Mouse (Mus musculus) limb, embryonic 15.5 days (tissue): ENCODE measurements at regions not wholly inside any gene's neighbourhood (a gene's known extent, or its start where the extent isn't known, plus 50 kb on each side); places are given as distances from the start of the nearest gene placed in this dataset.
A peak's percentile ranks its signal among the peaks of the same experiment; 100 is the strongest.

Experiments
- ATAC-seq: fragments of 200-750 bp; cut with Nextera tagmentation; 2 replicates; pipeline ENCODE4 v1.8.0; 2017; ENCODE audit warnings: low read depth, moderate TSS enrichment; ENCODE audit not compliant: insufficient number of reproducible peaks, low FRiP score, low TSS enrichment
- H3K27ac ChIP-seq: fragments of 300-500 bp; sonication (generic); 2 replicates; pipeline ENCODE4 v1.5.1; 2015; ENCODE audit warnings: moderate library complexity, mild to moderate bottlenecking, inconsistent platforms
- H3K27me3 ChIP-seq: fragments of 300-500 bp; sonication (generic); 2 replicates; pipeline ENCODE4 v1.6.1; 2015; ENCODE audit warnings: inconsistent platforms
- H3K36me3 ChIP-seq: fragments of 300-500 bp; sonication (generic); 2 replicates; pipeline ENCODE4 v1.6.1; 2015; ENCODE audit warnings: inconsistent platforms
- H3K4me1 ChIP-seq: fragments of 300-500 bp; sonication (generic); 2 replicates; pipeline ENCODE4 v1.6.1; 2015; ENCODE audit warnings: inconsistent platforms
- H3K4me2 ChIP-seq: fragments of 300-500 bp; sonication (generic); 2 replicates; pipeline ENCODE4 v1.6.1; 2015; ENCODE audit warnings: mild to moderate bottlenecking, inconsistent platforms
- H3K4me3 ChIP-seq: fragments of 300-500 bp; sonication (generic); 2 replicates; pipeline ENCODE4 v1.5.1; 2015; ENCODE audit warnings: mild to moderate bottlenecking, inconsistent platforms
- H3K9ac ChIP-seq: fragments of 300-500 bp; sonication (generic); 2 replicates; pipeline ENCODE4 v1.6.1; 2015; ENCODE audit warnings: inconsistent platforms
- H3K9me3 ChIP-seq: fragments of 300-500 bp; sonication (generic); 2 replicates; pipeline ENCODE4 v1.6.1; 2016; ENCODE audit warnings: inconsistent platforms
- WGBS: fragments of 180-500 bp; shearing (Covaris S2); methylation state at CpG from one replicate; pipeline ENCODE4 v1.1.7; 2015; 5-methylcytosine and 5-hydroxymethylcytosine counted together

- no peak overlapping the region for H3K4me3 ChIP-seq
- no peak overlapping the region for H3K27ac ChIP-seq
- H3K27me3 ChIP-seq, result no peaks in the 10 kb centered on the region
- 88% methylated on average over 1 of the region's 1 CpGs for WGBS
- ATAC-seq, result no peak
- H3K4me1 ChIP-seq, result peaks cover 9% of the 10 kb centered on the region
- no peak overlapping the region for H3K9ac ChIP-seq
- H3K4me2 ChIP-seq, result no peak overlapping the region
- H3K9me3 ChIP-seq, result no peaks in the 10 kb centered on the region
- H3K36me3 ChIP-seq, result no peaks in the 10 kb centered on the region
Measured at GRCm38 (mm10) chr6:100493558-100493957, 177.4 kb downstream of the Shq1 start.

- WGBS, result 82% methylated on average over 6 of the region's 6 CpGs
- Histone ChIP-seq H3K9me3 (no peaks in the 10 kb centered on the region), H3K4me2 (no peak overlapping the region), H3K27me3 (no peaks in the 10 kb centered on the region), H3K4me1 (peaks cover 9% of the 10 kb centered on the region), H3K9ac (no peak overlapping the region), H3K36me3 (no peaks in the 10 kb centered on the region), H3K27ac (no peak overlapping the region), H3K4me3 (no peak overlapping the region)
- no peak for ATAC-seq
Measured at GRCm38 (mm10) chr6:100491811-100492210, 179.1 kb downstream of the Shq1 start.

GRCm38 (mm10) chr6:100490920-100491712 is 179.8 kb downstream of the Shq1 start:
- Histone ChIP-seq H3K9me3 (no peaks in the 10 kb centered on the region), H3K9ac (no peak overlapping the region), H3K36me3 (no peaks in the 10 kb centered on the region), H3K4me1 (peaks cover 9% of the 10 kb centered on the region; the same call in 1 of the 2 replicates), H3K4me3 (no peak overlapping the region), H3K27me3 (no peaks in the 10 kb centered on the region), H3K4me2 (no peak overlapping the region), H3K27ac (no peak overlapping the region)
- WGBS, result 92% methylated on average over 7 of the region's 7 CpGs
- 0 out of 2 replicates have a peak, but pooled peaks have one; percentile 45 for ATAC-seq

- Histone ChIP-seq H3K4me1 (peaks cover 24% of the 10 kb centered on the region), H3K27me3 (no peaks in the 10 kb centered on the region), H3K9ac (no peak overlapping the region), H3K4me2 (no peak overlapping the region), H3K9me3 (no peaks in the 10 kb centered on the region), H3K4me3 (no peak overlapping the region), H3K27ac (0 out of 2 replicates have a peak overlapping the region, but pooled peaks have one; percentile 6), H3K36me3 (no peaks in the 10 kb centered on the region)
- whole genome bisulfite sequencing, result 36% methylated on average over 3 of the region's 3 CpGs
- ATAC-seq, result no peak
Measured at GRCm38 (mm10) chr6:100483836-100484235, 187.1 kb downstream of the Shq1 start.

- Histone ChIP-seq H3K27me3 (no peaks in the 10 kb centered on the region), H3K27ac (0 out of 2 replicates have a peak overlapping the region, but pooled peaks have one; percentile 6), H3K4me3 (no peak overlapping the region), H3K9ac (no peak overlapping the region), H3K4me2 (0 out of 2 replicates have a peak overlapping the region, but pooled peaks have one; percentile 1), H3K9me3 (no peaks in the 10 kb centered on the region), H3K36me3 (no peaks in the 10 kb centered on the region), H3K4me1 (peaks cover 24% of the 10 kb centered on the region)
- no peak for ATAC-seq
- WGBS, result 4% methylated on average over 14 of the region's 14 CpGs
Measured at GRCm38 (mm10) chr6:100483084-100483810, 187.7 kb downstream of the Shq1 start.

GRCm38 (mm10) chr6:100482572-100482971 is 188.4 kb downstream of the Shq1 start:
- ATAC-seq, result no peak
- Histone ChIP-seq H3K4me2 (0 out of 2 replicates have a peak overlapping the region, but pooled peaks have one; percentile 1), H3K9me3 (no peaks in the 10 kb centered on the region), H3K36me3 (no peaks in the 10 kb centered on the region), H3K9ac (no peak overlapping the region), H3K4me1 (peaks cover 24% of the 10 kb centered on the region), H3K27ac (no peak overlapping the region), H3K27me3 (no peaks in the 10 kb centered on the region), H3K4me3 (no peak overlapping the region)
- 28% methylated on average over 7 of the region's 7 CpGs for WGBS

GRCm38 (mm10) chr6:100480525-100480924 is 190.4 kb downstream of the Shq1 start:
- no peak for ATAC-seq
- H3K9me3 ChIP-seq, result no peaks in the 10 kb centered on the region
- WGBS, result 77% methylated on average over 3 of the region's 3 CpGs
- no peaks in the 10 kb centered on the region for H3K36me3 ChIP-seq
- no peak overlapping the region for H3K4me2 ChIP-seq
- H3K27ac ChIP-seq, result no peak overlapping the region
- peaks cover 24% of the 10 kb centered on the region for H3K4me1 ChIP-seq
- no peak overlapping the region for H3K4me3 ChIP-seq
- no peaks in the 10 kb centered on the region for H3K27me3 ChIP-seq
- no peak overlapping the region for H3K9ac ChIP-seq

- Histone ChIP-seq H3K27me3 (no peaks in the 10 kb centered on the region), H3K27ac (no peak overlapping the region), H3K9ac (no peak overlapping the region), H3K4me3 (no peak overlapping the region), H3K4me2 (no peak overlapping the region), H3K9me3 (no peaks in the 10 kb centered on the region), H3K4me1 (peaks cover 24% of the 10 kb centered on the region), H3K36me3 (no peaks in the 10 kb centered on the region)
- 50% methylated on average over 6 of the region's 6 CpGs for WGBS
- no peak for ATAC-seq
Measured at GRCm38 (mm10) chr6:100479881-100480280, 191.1 kb downstream of the Shq1 start.

- Histone ChIP-seq H3K36me3 (no peaks in the 10 kb centered on the region), H3K27ac (no peak overlapping the region)
- WGBS, result 78% methylated on average over 4 of the region's 4 CpGs
Measured at GRCm38 (mm10) chr6:100479455-100479854, 191.5 kb downstream of the Shq1 start.

GRCm38 (mm10) chr6:100476550-100477366 is 189.5 kb upstream of the Rybp start:
- 85% methylated on average over 6 of the region's 6 CpGs for WGBS
- Histone ChIP-seq H3K4me2 (no peak overlapping the region), H3K9ac (no peak overlapping the region), H3K4me3 (no peak overlapping the region), H3K27me3 (no peaks in the 10 kb centered on the region), H3K36me3 (no peaks in the 10 kb centered on the region), H3K27ac (no peak overlapping the region), H3K4me1 (peaks cover 3% of the 10 kb centered on the region; the same call in 1 of the 2 replicates), H3K9me3 (no peaks in the 10 kb centered on the region)
- ATAC-seq, result no peak

More at GRCm38 (mm10) chr6:100479455-100479854, 191.5 kb downstream of the Shq1 start:
- H3K27me3 ChIP-seq, result no peaks in the 10 kb centered on the region
- no peak overlapping the region for H3K9ac ChIP-seq
- no peaks in the 10 kb centered on the region for H3K9me3 ChIP-seq
- ATAC-seq, result no peak
- no peak overlapping the region for H3K4me3 ChIP-seq
- no peak overlapping the region for H3K4me2 ChIP-seq
- H3K4me1 ChIP-seq, result peaks cover 24% of the 10 kb centered on the region

- no peak for ATAC-seq
- 76% methylated on average over 4 of the region's 4 CpGs for WGBS
- Histone ChIP-seq H3K4me2 (no peak overlapping the region), H3K27me3 (no peaks in the 10 kb centered on the region), H3K36me3 (no peaks in the 10 kb centered on the region), H3K4me3 (no peak overlapping the region), H3K9ac (no peak overlapping the region), H3K27ac (no peak overlapping the region), H3K9me3 (no peaks in the 10 kb centered on the region), H3K4me1 (peaks cover 3% of the 10 kb centered on the region; the same call in 1 of the 2 replicates)
Measured at GRCm38 (mm10) chr6:100475341-100475955, 188.2 kb upstream of the Rybp start.
